Mouse (Mus musculus) midbrain, embryonic 13.5 days (tissue): ENCODE measurements around the gene Tyrobp. TPM values are rescaled to one million over a fixed set of nuclear protein-coding genes. Genes with fewer than 3 reads are reported as not detected.

Source experiments
- ATAC-seq: fragments of 200-750 bp; cut with Nextera tagmentation; 2 replicates; pipeline ENCODE4 v1.8.0; 2017; ENCODE audit warnings: mild to moderate bottlenecking, moderate TSS enrichment, moderate library complexity
- H3K27ac ChIP-seq: fragments of 300-500 bp; sonication (generic); 2 replicates; pipeline ENCODE4 v1.5.1; 2015; ENCODE audit warnings: inconsistent platforms, mild to moderate bottlenecking, moderate library complexity
- H3K27me3 ChIP-seq: fragments of 300-500 bp; sonication (generic); 2 replicates; pipeline ENCODE4 v1.6.1; 2015; ENCODE audit warnings: mild to moderate bottlenecking, inconsistent platforms
- H3K36me3 ChIP-seq: fragments of 300-500 bp; sonication (generic); 2 replicates; pipeline ENCODE4 v1.6.1; 2015; ENCODE audit warnings: mild to moderate bottlenecking, inconsistent platforms
- H3K4me1 ChIP-seq: fragments of 300-500 bp; sonication (generic); replicated peaks from 2 replicates; pipeline ENCODE4 v1.6.1; 2015; ENCODE audit warnings: inconsistent platforms
- H3K4me2 ChIP-seq: fragments of 300-500 bp; sonication (generic); replicated peaks from 2 replicates; pipeline ENCODE4 v1.6.1; 2015; ENCODE audit warnings: moderate library complexity, mild to moderate bottlenecking, inconsistent platforms
- H3K4me3 ChIP-seq: fragments of 300-500 bp; sonication (generic); replicated peaks from 2 replicates; pipeline ENCODE4 v1.5.1; 2015; ENCODE audit warnings: mild to moderate bottlenecking, inconsistent platforms
- H3K9ac ChIP-seq: fragments of 300-500 bp; sonication (generic); replicated peaks from 2 replicates; pipeline ENCODE4 v1.6.1; 2015; ENCODE audit warnings: mild to moderate bottlenecking, inconsistent platforms
- H3K9me3 ChIP-seq: fragments of 300-500 bp; sonication (generic); 2 replicates; pipeline ENCODE4 v1.6.1; 2016; ENCODE audit warnings: mild to moderate bottlenecking, inconsistent platforms
- WGBS: fragments of 180-500 bp; shearing (Covaris S2); methylation state at CpG from one replicate; pipeline ENCODE4 v1.1.7; 2015; 5-methylcytosine and 5-hydroxymethylcytosine counted together
- polyA plus RNA-seq: library from polyadenylated mRNA; unstranded; fragments of >200 nt; fragmentation: Nextera tagmentation; extraction: Ambion mirVana; gene quantifications from 2 replicates; pipeline ENCODE4 v1.2.1, GENCODE M21; 2015

The Tyrobp gene
- polyA plus RNA-seq, 1 experiment from 2014 or later, result 23.8 TPM

GRCm38 (mm10) chr7:30430191-30430590, 16.6 kb downstream of the Tyrobp start:
- H3K4me1 ChIP-seq, result no peaks in the 10 kb centered on the region
- H3K9me3 ChIP-seq, result no peaks in the 10 kb centered on the region
- no peak for ATAC-seq
- H3K36me3 ChIP-seq, result peaks cover 25% of the 10 kb centered on the region
- H3K27ac ChIP-seq, result no peak overlapping the region
- no peak overlapping the region for H3K9ac ChIP-seq
- 70% methylated on average over 2 of the region's 2 CpGs for WGBS
- H3K27me3 ChIP-seq, result no peaks in the 10 kb centered on the region
- H3K4me3 ChIP-seq, result no peak overlapping the region
- H3K4me2 ChIP-seq, result no peak overlapping the region

- Histone ChIP-seq H3K9me3 (no peaks in the 10 kb centered on the region), H3K9ac (no peak overlapping the region), H3K4me3 (no peak overlapping the region), H3K27ac (no peak overlapping the region), H3K27me3 (no peaks in the 10 kb centered on the region), H3K4me1 (no peaks in the 10 kb centered on the region), H3K36me3 (peaks cover 32% of the 10 kb centered on the region), H3K4me2 (no peak overlapping the region)
- ATAC-seq, result peak; percentile 75
- WGBS, result 6% methylated on average over 3 of the region's 3 CpGs
Observed at GRCm38 (mm10) chr7:30431793-30432192, 18.2 kb downstream of the Tyrobp start.

- H3K4me3 ChIP-seq, result no peak overlapping the region
- H3K4me2 ChIP-seq, result no peak overlapping the region
- H3K4me1 ChIP-seq, result no peaks in the 10 kb centered on the region
- WGBS, result 6% methylated on average over 10 of the region's 10 CpGs
- H3K9ac ChIP-seq, result no peak overlapping the region
- no peak for ATAC-seq
- no peaks in the 10 kb centered on the region for H3K27me3 ChIP-seq
- H3K9me3 ChIP-seq, result no peaks in the 10 kb centered on the region
- peaks cover 47% of the 10 kb centered on the region for H3K36me3 ChIP-seq
- H3K27ac ChIP-seq, result no peak overlapping the region
Observed at GRCm38 (mm10) chr7:30434238-30434637, 20.7 kb downstream of the Tyrobp start.

- no peak overlapping the region for H3K4me3 ChIP-seq
- no peaks in the 10 kb centered on the region for H3K9me3 ChIP-seq
- H3K4me1 ChIP-seq, result no peaks in the 10 kb centered on the region
- WGBS, result 78% methylated on average over 10 of the region's 10 CpGs
- H3K27ac ChIP-seq, result no peak overlapping the region
- no peak overlapping the region for H3K9ac ChIP-seq
- no peak for ATAC-seq
- H3K4me2 ChIP-seq, result no peak overlapping the region
- peaks cover 52% of the 10 kb centered on the region for H3K36me3 ChIP-seq
- H3K27me3 ChIP-seq, result no peaks in the 10 kb centered on the region
Observed at GRCm38 (mm10) chr7:30434701-30435100, 21.1 kb downstream of the Tyrobp start.

- no peak overlapping the region for H3K9ac ChIP-seq
- no peaks in the 10 kb centered on the region for H3K4me1 ChIP-seq
- no peak overlapping the region for H3K4me2 ChIP-seq
- H3K9me3 ChIP-seq, result no peaks in the 10 kb centered on the region
- H3K4me3 ChIP-seq, result no peak overlapping the region
- peaks cover 56% of the 10 kb centered on the region for H3K36me3 ChIP-seq
- H3K27ac ChIP-seq, result no peak overlapping the region
- ATAC-seq, result no peak
- no peaks in the 10 kb centered on the region for H3K27me3 ChIP-seq
- WGBS, result 58% methylated on average over 9 of the region's 9 CpGs
Observed at GRCm38 (mm10) chr7:30435156-30435555, 21.6 kb downstream of the Tyrobp start.

GRCm38 (mm10) chr7:30436879-30437278, 23.3 kb downstream of the Tyrobp start:
- no peak overlapping the region for H3K27ac ChIP-seq
- no peak overlapping the region for H3K4me2 ChIP-seq
- no peak overlapping the region for H3K4me3 ChIP-seq
- WGBS, result 23% methylated on average over 10 of the region's 10 CpGs
- H3K9me3 ChIP-seq, result no peaks in the 10 kb centered on the region
- H3K4me1 ChIP-seq, result peaks cover 7% of the 10 kb centered on the region
- no peaks in the 10 kb centered on the region for H3K27me3 ChIP-seq
- ATAC-seq, result no peak
- peaks cover 71% of the 10 kb centered on the region for H3K36me3 ChIP-seq
- no peak overlapping the region for H3K9ac ChIP-seq

GRCm38 (mm10) chr7:30439734-30440133, 26.2 kb downstream of the Tyrobp start:
- Histone ChIP-seq H3K9me3 (no peaks in the 10 kb centered on the region), H3K27ac (no peak overlapping the region), H3K27me3 (no peaks in the 10 kb centered on the region), H3K4me2 (no peak overlapping the region), H3K4me1 (peaks cover 32% of the 10 kb centered on the region), H3K4me3 (no peak overlapping the region), H3K36me3 (peaks cover 80% of the 10 kb centered on the region), H3K9ac (no peak overlapping the region)
- ATAC-seq, result no peak
- WGBS, result 78% methylated on average over 13 of the region's 13 CpGs

GRCm38 (mm10) chr7:30440697-30441096, 27.1 kb downstream of the Tyrobp start:
- Histone ChIP-seq H3K9me3 (no peaks in the 10 kb centered on the region), H3K27me3 (no peaks in the 10 kb centered on the region), H3K4me2 (no peak overlapping the region), H3K9ac (no peak overlapping the region), H3K27ac (no peak overlapping the region), H3K4me1 (peaks cover 33% of the 10 kb centered on the region), H3K4me3 (no peak overlapping the region), H3K36me3 (peaks cover 70% of the 10 kb centered on the region)
- no peak for ATAC-seq
- WGBS, result 31% methylated on average over 4 of the region's 5 CpGs

GRCm38 (mm10) chr7:30443696-30444095, 30.1 kb downstream of the Tyrobp start:
- no peaks in the 10 kb centered on the region for H3K27me3 ChIP-seq
- no peak for ATAC-seq
- 17% methylated on average over 9 of the region's 9 CpGs for WGBS
- peak overlapping the region; percentile 99 for H3K27ac ChIP-seq
- no peaks in the 10 kb centered on the region for H3K9me3 ChIP-seq
- H3K36me3 ChIP-seq, result peaks cover 43% of the 10 kb centered on the region
- H3K4me3 ChIP-seq, result peak overlapping the region; percentile 84
- peaks cover 42% of the 10 kb centered on the region for H3K4me1 ChIP-seq
- peak overlapping the region; percentile 97 for H3K9ac ChIP-seq
- peak overlapping the region; percentile 85 for H3K4me2 ChIP-seq

- Histone ChIP-seq H3K4me2 (peak overlapping the region; percentile 85), H3K4me3 (peak overlapping the region; percentile 84), H3K27ac (peak overlapping the region; percentile 99), H3K9ac (peak overlapping the region; percentile 97), H3K4me1 (peaks cover 42% of the 10 kb centered on the region), H3K9me3 (no peaks in the 10 kb centered on the region), H3K27me3 (no peaks in the 10 kb centered on the region), H3K36me3 (peaks cover 36% of the 10 kb centered on the region)
- peak; percentile 69 for ATAC-seq
- WGBS, result under 1% methylated on average over 36 of the region's 38 CpGs
Observed at GRCm38 (mm10) chr7:30444154-30444970, 30.8 kb downstream of the Tyrobp start.

- H3K9me3 ChIP-seq, result no peaks in the 10 kb centered on the region
- H3K4me1 ChIP-seq, result peaks cover 42% of the 10 kb centered on the region
- peak; percentile 83 for ATAC-seq
- H3K4me3 ChIP-seq, result peak within 1 kb of the TSS; percentile 84
- no peaks in the 10 kb centered on the region for H3K27me3 ChIP-seq
- peak within 1 kb of the TSS; percentile 97 for H3K9ac ChIP-seq
- peak within 1 kb of the TSS; percentile 99 for H3K27ac ChIP-seq
- H3K36me3 ChIP-seq, result peaks cover 28% of the 10 kb centered on the region
- peak within 1 kb of the TSS; percentile 85 for H3K4me2 ChIP-seq
- under 1% methylated on average over 62 of the region's 72 CpGs for WGBS
Observed at GRCm38 (mm10) chr7:30444971-30445751, 31.6 kb downstream of the Tyrobp start, which contains the start of gene Aplp1. Gene Aplp1 (minus strand): TSS chr7:30445535.

GRCm38 (mm10) chr7:30450241-30450640, 36.7 kb downstream of the Tyrobp start:
- no peak overlapping the region for H3K4me2 ChIP-seq
- H3K9ac ChIP-seq, result no peak overlapping the region
- ATAC-seq, result no peak
- peaks cover 20% of the 10 kb centered on the region for H3K4me1 ChIP-seq
- 81% methylated on average over 7 of the region's 7 CpGs for WGBS
- peaks cover 43% of the 10 kb centered on the region for H3K27me3 ChIP-seq
- H3K27ac ChIP-seq, result no peak overlapping the region
- no peak overlapping the region for H3K4me3 ChIP-seq
- no peaks in the 10 kb centered on the region for H3K9me3 ChIP-seq
- no peaks in the 10 kb centered on the region for H3K36me3 ChIP-seq
